Mouse (Mus musculus): ENCODE measurements around the gene Nudt19.

DNA sequence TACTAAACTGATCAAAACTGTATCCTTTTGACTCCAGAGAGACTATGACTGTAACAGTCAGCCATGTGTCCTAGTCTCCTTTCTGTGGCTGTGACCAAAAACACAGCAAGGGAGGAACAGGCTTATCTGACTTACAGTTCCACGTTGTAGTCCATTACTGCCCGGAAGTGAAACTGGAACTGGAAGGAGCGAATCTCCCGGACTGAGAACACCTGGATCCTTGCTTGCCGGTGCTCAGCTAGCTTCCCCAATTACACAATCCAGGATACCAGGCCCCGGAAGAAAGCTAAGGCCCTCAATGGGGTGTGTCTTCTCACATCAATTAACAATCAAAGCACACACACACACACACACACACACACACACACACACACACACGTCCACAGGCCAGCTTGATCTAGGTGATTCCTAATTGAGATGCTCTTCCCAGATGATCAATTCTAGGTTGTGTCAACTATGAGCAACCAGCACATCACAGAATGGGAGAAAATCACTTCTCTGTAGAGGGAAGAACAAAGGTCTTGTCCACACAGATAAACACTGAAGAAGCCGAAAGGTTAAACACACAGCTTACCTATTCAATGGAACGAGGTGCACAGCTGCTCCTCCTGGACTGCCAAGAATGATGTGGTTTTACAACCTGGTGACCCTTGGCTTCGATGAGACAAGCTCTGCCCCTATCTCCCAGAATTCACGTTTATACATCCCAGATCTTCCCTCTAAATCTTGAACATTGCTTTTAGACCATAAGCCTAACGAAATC lies 20.2 kb downstream of the Nudt19 start:
- TF ChIP-seq CTCF (IDR thresholded peaks at IDR 0.05; ENCODE audit: borderline replicate concordance, insufficient read depth, low read depth, low read length) (no peak), POLR2A (IDR thresholded peaks at IDR 0.05; ENCODE audit: borderline replicate concordance, insufficient read depth, low read length) (no peak)

Measured in cerebellum, adult 2 months (tissue).